Mouse (Mus musculus) splenic B cell, adult 2 months (primary cell): ENCODE data around the gene Selenop.

Experiments used
- DNase-seq: peaks from one replicate; pipeline ENCODE4 v3.0.0-alpha.2; 2011; ENCODE audit warnings: low read depth, low spot score
- H3K27me3 ChIP-seq: 2 replicates; pipeline ENCODE4 v1.6.1; 2012; ENCODE audit warnings: mild to moderate bottlenecking, low read length, moderate library complexity, mixed read lengths; ENCODE audit not compliant: control insufficient read depth, poor library complexity, insufficient read depth, severe bottlenecking
- H3K36me3 ChIP-seq: 2 replicates; pipeline ENCODE4 v1.6.1; 2012; ENCODE audit warnings: mild to moderate bottlenecking, low read length, moderate library complexity, mixed read lengths; ENCODE audit not compliant: control insufficient read depth, poor library complexity, insufficient read depth, severe bottlenecking

The Selenop gene

DNA sequence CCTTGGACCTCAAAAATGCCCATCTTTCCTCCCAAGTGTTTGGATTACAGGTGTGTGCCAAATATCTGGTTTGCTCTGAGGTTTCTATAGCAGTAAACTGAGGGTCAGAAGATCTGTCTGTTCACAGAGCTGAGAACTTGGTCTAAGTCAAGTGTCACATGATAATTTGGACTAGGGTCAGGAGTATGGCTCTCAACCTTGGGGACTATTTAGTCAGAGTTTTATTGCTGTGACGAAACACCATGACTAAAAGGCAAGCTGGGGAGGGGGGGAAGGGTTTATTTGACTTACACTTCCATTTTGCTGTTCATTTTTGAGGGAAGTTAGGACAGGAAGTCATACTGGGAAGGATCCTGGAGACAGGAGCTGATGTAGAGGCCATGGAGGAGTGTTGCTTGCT lies 9.3 kb upstream of the Selenop start:
- Histone ChIP-seq H3K36me3 (no peaks in the 10 kb centered on the region), H3K27me3 (no peaks in the 10 kb centered on the region)
- no peak for DNase-seq

- Histone ChIP-seq H3K27me3 (no peaks in the 10 kb centered on the region), H3K36me3 (no peaks in the 10 kb centered on the region)
- no peak for DNase-seq
Observed at GRCm38 (mm10) chr15:3260309-3260708, 8.0 kb upstream of the Selenop start.

- DNase-seq: no peak
- Histone ChIP-seq H3K27me3 (no peaks in the 10 kb centered on the region), H3K36me3 (no peaks in the 10 kb centered on the region)
Observed at GRCm38 (mm10) chr15:3262883-3263282, 5.5 kb upstream of the Selenop start.

DNA sequence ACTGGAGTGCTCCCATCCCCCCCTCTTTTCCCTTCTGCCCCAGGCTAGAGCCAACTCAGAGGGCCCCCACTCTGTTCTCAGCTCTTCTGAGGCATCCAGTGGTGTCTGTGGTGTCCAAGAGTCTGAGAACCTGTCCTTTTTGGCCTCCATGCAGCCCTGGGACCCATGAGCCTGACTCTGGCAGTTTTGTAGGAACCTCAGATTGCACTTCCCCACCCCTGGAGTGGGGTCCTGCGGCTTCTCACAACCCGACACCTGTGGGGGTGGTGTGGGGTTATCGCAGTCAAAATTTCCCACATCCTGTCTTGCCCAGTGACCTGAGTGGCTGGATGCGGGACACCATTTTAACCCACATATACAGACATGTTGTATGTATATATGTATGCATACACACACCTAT lies 4.1 kb upstream of the Selenop start:
- DNase-seq: no peak
- H3K27me3 ChIP-seq: no peaks in the 10 kb centered on the region
- no peaks in the 10 kb centered on the region for H3K36me3 ChIP-seq

DNA sequence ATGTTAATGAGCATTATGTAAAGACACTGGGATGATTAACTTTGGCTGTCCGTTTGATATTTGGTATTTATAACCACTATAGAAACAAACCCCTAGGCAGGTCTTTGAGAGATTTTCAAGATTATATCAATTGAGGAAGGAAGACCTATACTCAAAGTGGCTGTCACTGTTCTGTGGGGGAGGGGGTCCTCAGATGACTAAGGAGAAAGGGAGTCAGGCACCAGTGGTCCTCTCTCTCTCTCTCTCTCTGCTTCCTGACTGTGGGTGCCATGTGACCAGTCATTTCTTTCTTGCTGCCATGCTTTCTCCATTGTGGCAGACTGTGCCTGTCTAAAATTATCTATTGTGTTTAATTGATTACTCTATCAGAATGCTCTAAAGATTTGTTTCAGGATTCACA lies 3.5 kb upstream of the Selenop start:
- no peaks in the 10 kb centered on the region for H3K36me3 ChIP-seq
- DNase-seq: no peak
- H3K27me3 ChIP-seq: no peaks in the 10 kb centered on the region

- no peak for DNase-seq
- no peaks in the 10 kb centered on the region for H3K36me3 ChIP-seq
- H3K27me3 ChIP-seq: no peaks in the 10 kb centered on the region
Observed at GRCm38 (mm10) chr15:3269496-3269895, 1.1 kb downstream of the Selenop start.

DNA sequence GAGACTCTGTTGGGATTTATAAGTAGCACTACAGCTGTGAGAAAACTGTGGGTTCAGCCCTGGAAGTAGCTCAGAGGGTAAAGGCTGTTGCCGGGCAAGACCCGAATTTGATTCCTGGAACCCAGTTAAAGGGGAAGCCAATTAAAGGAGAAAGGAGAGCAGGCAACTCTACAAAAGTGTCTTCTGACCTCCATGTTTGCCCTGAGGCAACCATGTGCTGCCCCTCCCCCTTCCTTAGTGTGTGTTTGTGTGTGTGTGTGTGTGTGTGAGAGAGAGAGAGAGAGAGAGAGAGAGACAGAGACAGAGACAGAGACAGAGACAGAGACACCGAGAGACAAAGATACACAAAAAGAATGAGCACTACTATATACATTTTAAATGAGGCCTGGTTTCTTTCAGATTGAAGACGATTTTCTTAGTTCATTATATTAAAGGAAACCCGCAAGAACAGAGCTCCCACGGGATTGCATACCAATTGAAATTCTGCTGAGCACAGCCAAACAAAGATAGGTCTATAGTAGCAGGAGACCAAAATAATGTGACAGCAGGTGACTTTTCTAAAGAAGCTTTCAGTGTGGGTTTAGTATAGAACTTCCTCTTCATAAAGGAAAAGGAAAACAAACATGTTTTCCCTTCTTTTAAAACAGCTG lies 1.8 kb downstream of the Selenop start:
- H3K36me3 ChIP-seq: no peaks in the 10 kb centered on the region
- DNase-seq: peak; percentile 11
- no peaks in the 10 kb centered on the region for H3K27me3 ChIP-seq

GRCm38 (mm10) chr15:3270646-3271077 lies 2.3 kb downstream of the Selenop start:
- Histone ChIP-seq H3K27me3 (no peaks in the 10 kb centered on the region), H3K36me3 (no peaks in the 10 kb centered on the region)
- DNase-seq: peak; percentile 63

GRCm38 (mm10) chr15:3271216-3271615 lies 2.9 kb downstream of the Selenop start:
- DNase-seq: no peak
- H3K36me3 ChIP-seq: no peaks in the 10 kb centered on the region
- no peaks in the 10 kb centered on the region for H3K27me3 ChIP-seq

DNA sequence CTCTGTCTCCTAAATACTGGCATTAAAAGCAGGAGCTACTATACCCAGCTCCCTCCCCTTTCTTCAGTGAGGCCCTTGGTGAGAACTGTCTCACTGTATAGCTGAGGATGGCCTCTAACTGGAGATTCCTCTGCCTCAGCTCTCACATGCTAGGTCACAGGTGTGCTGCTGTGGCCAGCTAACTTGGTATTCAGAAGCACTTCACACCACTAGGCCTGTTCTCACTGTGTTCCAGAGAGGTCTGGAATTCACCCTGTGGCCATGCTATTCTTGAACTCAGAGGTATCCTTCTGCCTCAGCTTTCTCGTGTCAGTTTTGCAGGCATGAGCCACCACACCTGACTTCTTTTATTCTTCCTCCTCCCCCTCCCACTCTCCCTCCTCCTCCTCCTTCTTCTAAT lies 4.8 kb downstream of the Selenop start:
- no peak for DNase-seq
- H3K36me3 ChIP-seq: peaks cover 2% of the 10 kb centered on the region; the same call in 1 of the 2 replicates

GRCm38 (mm10) chr15:3277391-3277790 lies 9.0 kb downstream of the Selenop start:
- H3K36me3 ChIP-seq: peaks cover 2% of the 10 kb centered on the region; the same call in 1 of the 2 replicates
- no peaks in the 10 kb centered on the region for H3K27me3 ChIP-seq
- DNase-seq: peak; percentile 11

More for the DNA sequence above, 4.8 kb downstream of the Selenop start:
- H3K27me3 ChIP-seq: no peaks in the 10 kb centered on the region

DNA sequence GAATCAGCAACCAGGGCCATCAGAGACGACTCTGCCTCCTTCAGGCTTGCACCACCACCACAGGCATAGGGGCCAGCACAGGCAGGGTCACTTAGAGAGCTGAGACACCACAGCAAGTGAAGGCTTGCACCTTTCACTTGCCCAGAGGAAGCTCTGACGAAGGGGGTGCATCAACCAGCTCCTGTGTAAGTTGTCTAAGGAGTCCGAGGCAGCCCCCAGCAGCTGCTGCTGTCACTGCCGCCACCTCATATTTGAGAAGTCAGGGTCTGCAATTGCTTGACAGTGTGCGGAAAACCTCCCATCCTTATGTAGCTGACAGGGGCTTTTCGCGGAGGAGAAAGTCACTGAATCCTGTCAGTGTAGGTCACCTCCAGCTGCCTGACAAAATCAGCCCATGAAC lies 10.9 kb downstream of the Selenop start:
- Histone ChIP-seq H3K27me3 (no peaks in the 10 kb centered on the region), H3K36me3 (peaks cover 2% of the 10 kb centered on the region; the same call in 1 of the 2 replicates)
- no peak for DNase-seq

DNA sequence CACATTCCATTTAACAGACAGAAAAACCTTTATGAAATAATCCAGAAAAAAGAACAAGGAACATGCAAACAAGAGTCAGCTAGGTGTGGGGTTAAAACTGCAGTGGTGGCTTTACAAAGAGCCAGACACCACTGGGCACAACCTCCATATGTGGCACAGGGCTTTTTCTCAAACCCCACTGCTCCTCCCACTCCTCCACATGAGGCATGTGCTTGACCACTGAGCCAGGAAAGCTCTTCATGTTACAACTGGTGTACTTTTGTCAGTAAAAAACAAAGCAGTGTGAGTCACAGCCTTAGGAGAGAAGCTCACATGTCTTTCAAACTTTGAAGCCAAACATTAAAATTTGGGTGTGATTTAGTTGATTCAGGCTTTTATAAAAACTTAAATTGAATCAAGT lies 12.9 kb downstream of the Selenop start:
- no peak for DNase-seq
- no peaks in the 10 kb centered on the region for H3K27me3 ChIP-seq

DNA sequence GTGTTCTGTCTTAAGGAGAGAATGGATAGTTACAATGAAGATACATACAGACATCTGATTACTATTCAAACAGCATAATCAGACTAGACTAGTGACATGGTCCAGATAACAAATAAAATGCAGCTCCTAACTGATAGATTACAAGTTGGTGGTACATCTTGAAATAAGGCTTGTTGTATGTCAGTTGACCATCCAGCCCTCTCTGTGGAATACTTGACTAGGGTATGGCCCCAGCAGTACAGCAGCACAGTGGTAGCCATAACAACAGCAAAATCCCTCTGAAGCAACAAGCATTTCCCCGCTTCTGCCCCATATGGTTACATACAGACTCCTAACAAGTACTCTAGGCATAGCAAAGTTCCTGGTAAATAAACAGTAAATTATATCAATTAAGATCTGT lies 13.4 kb downstream of the Selenop start:
- no peak for DNase-seq
- no peaks in the 10 kb centered on the region for H3K27me3 ChIP-seq

More for the DNA sequence above, 12.9 kb downstream of the Selenop start:
- H3K36me3 ChIP-seq: peaks cover 2% of the 10 kb centered on the region; the same call in 1 of the 2 replicates

GRCm38 (mm10) chr15:3286032-3286431 lies 17.7 kb downstream of the Selenop start:
- no peaks in the 10 kb centered on the region for H3K36me3 ChIP-seq
- no peak for DNase-seq
- no peaks in the 10 kb centered on the region for H3K27me3 ChIP-seq

More for the DNA sequence above, 13.4 kb downstream of the Selenop start:
- peaks cover 2% of the 10 kb centered on the region; the same call in 1 of the 2 replicates for H3K36me3 ChIP-seq

GRCm38 (mm10) chr15:3290435-3290834 lies 22.1 kb downstream of the Selenop start:
- Histone ChIP-seq H3K36me3 (no peaks in the 10 kb centered on the region), H3K27me3 (no peaks in the 10 kb centered on the region)
- DNase-seq: peak; percentile 14
